Mouse (Mus musculus) stomach, postnatal 0 days (tissue): Measurements from ENCODE around the gene Fgfr2. TPM values are rescaled to one million over a fixed set of nuclear protein-coding genes. Genes with fewer than 3 reads are reported as not detected.

ENCODE experiments used
- ATAC-seq: fragments of 200-750 bp; cut with Nextera tagmentation; 2 replicates; pipeline ENCODE4 v1.8.0; 2017; ENCODE audit not compliant: low FRiP score, low TSS enrichment
- DNase-seq: peaks from one replicate; pipeline ENCODE4 v3.0.0-alpha.2; 2016; ENCODE audit warnings: low spot score
- H3K27ac ChIP-seq: fragments of 300-500 bp; sonication (generic); replicated peaks from 2 replicates; pipeline ENCODE4 v1.5.1; 2014; ENCODE audit warnings: mild to moderate bottlenecking, control low read depth
- H3K27me3 ChIP-seq: fragments of 300-500 bp; sonication (generic); 2 replicates; pipeline ENCODE4 v1.6.1; 2014; ENCODE audit warnings: low read length; ENCODE audit not compliant: control insufficient read depth, insufficient read depth
- H3K36me3 ChIP-seq: fragments of 300-500 bp; sonication (generic); 2 replicates; pipeline ENCODE4 v1.6.1; 2014; ENCODE audit warnings: low read length, mixed read lengths; ENCODE audit not compliant: control insufficient read depth, insufficient read depth
- H3K4me1 ChIP-seq: fragments of 300-500 bp; sonication (generic); replicated peaks from 2 replicates; pipeline ENCODE4 v1.6.1; 2014; ENCODE audit warnings: antibody characterized with exemption; ENCODE audit not compliant: control insufficient read depth, insufficient read depth
- H3K4me2 ChIP-seq: fragments of 300-500 bp; sonication (generic); replicated peaks from 2 replicates; pipeline ENCODE4 v1.6.1; 2014; ENCODE audit warnings: low read depth, mild to moderate bottlenecking, control low read depth, moderate library complexity
- H3K4me3 ChIP-seq: fragments of 300-500 bp; sonication (generic); 2 replicates; pipeline ENCODE4 v1.5.1; 2014; ENCODE audit warnings: low read depth, low read length, control low read depth
- H3K9ac ChIP-seq: fragments of 300-500 bp; sonication (generic); 2 replicates; pipeline ENCODE4 v1.6.1; 2014; ENCODE audit warnings: mild to moderate bottlenecking, low read length, control low read depth, mixed read lengths
- H3K9me3 ChIP-seq: fragments of 300-500 bp; sonication (generic); 2 replicates; pipeline ENCODE4 v1.6.1; 2016; ENCODE audit warnings: low read length; ENCODE audit not compliant: control insufficient read depth
- CTCF ChIP-seq: IDR thresholded peaks from 2 replicates; pipeline ENCODE4 v1.5.1; 2016; ENCODE audit warnings: antibody characterized with exemption, low read depth, mild to moderate bottlenecking, moderate library complexity
- EP300 ChIP-seq: optimal IDR thresholded peaks from 2 replicates; pipeline ENCODE3; 2016; ENCODE audit warnings: antibody characterized with exemption
- WGBS: fragments of 180-500 bp; shearing (Covaris S2); extraction: QIAGEN DNeasy Blood & Tissue Kit; methylation state at CpG from one replicate; pipeline ENCODE4 v1.1.7; 2014; 5-methylcytosine and 5-hydroxymethylcytosine counted together
- polyA plus RNA-seq: library from polyadenylated mRNA; unstranded; fragments of >200 nt; fragmentation: Nextera tagmentation; extraction: Ambion mirVana; gene quantifications from 2 replicates; pipeline ENCODE4 v1.2.1, GENCODE M21; 2015

The Fgfr2 gene
- polyA plus RNA-seq, 1 experiment from 2014 or later: 60.8 TPM

GRCm38 (mm10) chr7:132681831-132682230 lies 441.3 kb downstream of the Fgfr2 start:
- Histone ChIP-seq H3K4me2 (no peak overlapping the region), H3K27me3 (no peaks in the 10 kb centered on the region), H3K9ac (no peak overlapping the region), H3K9me3 (no peaks in the 10 kb centered on the region), H3K36me3 (no peaks in the 10 kb centered on the region), H3K4me1 (no peaks in the 10 kb centered on the region), H3K4me3 (no peak overlapping the region), H3K27ac (no peak overlapping the region)
- ATAC-seq: no peak
- no peak for DNase-seq
- TF ChIP-seq CTCF (no peak), EP300 (no peak)
- WGBS: 91% methylated on average over 1 of the region's 1 CpGs

GRCm38 (mm10) chr7:132681296-132681695 lies 441.9 kb downstream of the Fgfr2 start:
- Histone ChIP-seq H3K9ac (no peak overlapping the region), H3K27ac (no peak overlapping the region), H3K36me3 (no peaks in the 10 kb centered on the region), H3K4me2 (no peak overlapping the region), H3K4me1 (no peaks in the 10 kb centered on the region), H3K9me3 (no peaks in the 10 kb centered on the region), H3K4me3 (no peak overlapping the region), H3K27me3 (no peaks in the 10 kb centered on the region)
- no peak for ATAC-seq
- TF ChIP-seq EP300: no peak
- TF ChIP-seq CTCF: no peak
- 86% methylated on average over 11 of the region's 11 CpGs for WGBS
- no peak for DNase-seq

GRCm38 (mm10) chr7:132679549-132679948 lies 443.6 kb downstream of the Fgfr2 start:
- H3K9ac ChIP-seq: no peak overlapping the region
- ATAC-seq (no peak), DNase-seq (no peak)
- TF ChIP-seq EP300 (no peak), CTCF (no peak)
- H3K9me3 ChIP-seq: no peaks in the 10 kb centered on the region
- H3K27ac ChIP-seq: no peak overlapping the region
- no peaks in the 10 kb centered on the region for H3K27me3 ChIP-seq
- H3K4me3 ChIP-seq: no peak overlapping the region
- H3K36me3 ChIP-seq: no peaks in the 10 kb centered on the region
- no peak overlapping the region for H3K4me2 ChIP-seq
- no peaks in the 10 kb centered on the region for H3K4me1 ChIP-seq
- WGBS: 70% methylated on average over 6 of the region's 6 CpGs

- WGBS: 70% methylated on average over 4 of the region's 4 CpGs
- no peak overlapping the region for H3K4me3 ChIP-seq
- no peaks in the 10 kb centered on the region for H3K27me3 ChIP-seq
- DNase-seq (no peak), ATAC-seq (no peak)
- no peaks in the 10 kb centered on the region for H3K9me3 ChIP-seq
- no peak overlapping the region for H3K4me2 ChIP-seq
- no peak for TF ChIP-seq EP300
- TF ChIP-seq CTCF: no peak
- no peak overlapping the region for H3K9ac ChIP-seq
- no peaks in the 10 kb centered on the region for H3K4me1 ChIP-seq
- H3K27ac ChIP-seq: no peak overlapping the region
- H3K36me3 ChIP-seq: no peaks in the 10 kb centered on the region
Observed at GRCm38 (mm10) chr7:132679117-132679516, 444.0 kb downstream of the Fgfr2 start.

- H3K9ac ChIP-seq: no peak overlapping the region
- no peak overlapping the region for H3K27ac ChIP-seq
- DNase-seq: no peak
- 80% methylated on average over 2 of the region's 2 CpGs for WGBS
- TF ChIP-seq EP300 (no peak), CTCF (no peak)
- ATAC-seq: no peak
- H3K36me3 ChIP-seq: no peaks in the 10 kb centered on the region
- H3K4me1 ChIP-seq: no peaks in the 10 kb centered on the region
- no peaks in the 10 kb centered on the region for H3K27me3 ChIP-seq
- no peak overlapping the region for H3K4me2 ChIP-seq
- H3K4me3 ChIP-seq: no peak overlapping the region
- no peaks in the 10 kb centered on the region for H3K9me3 ChIP-seq
Observed at GRCm38 (mm10) chr7:132675922-132676321, 447.2 kb downstream of the Fgfr2 start.

GRCm38 (mm10) chr7:132673931-132674755 lies 449.0 kb downstream of the Fgfr2 start:
- Histone ChIP-seq H3K4me3 (no peak overlapping the region), H3K27me3 (no peaks in the 10 kb centered on the region), H3K4me2 (no peak overlapping the region), H3K27ac (peak overlapping the region; percentile 65; the same call in 1 of the 2 replicates), H3K36me3 (no peaks in the 10 kb centered on the region), H3K9me3 (no peaks in the 10 kb centered on the region), H3K9ac (no peak overlapping the region), H3K4me1 (no peaks in the 10 kb centered on the region)
- ATAC-seq (peak; percentile 89), DNase-seq (peak; percentile 82)
- whole genome bisulfite sequencing: 52% methylated on average over 17 of the region's 17 CpGs
- TF ChIP-seq CTCF (peak; percentile 71), EP300 (no peak)
